Mouse (Mus musculus): Measurements from ENCODE around the gene Pcid2.

DNA sequence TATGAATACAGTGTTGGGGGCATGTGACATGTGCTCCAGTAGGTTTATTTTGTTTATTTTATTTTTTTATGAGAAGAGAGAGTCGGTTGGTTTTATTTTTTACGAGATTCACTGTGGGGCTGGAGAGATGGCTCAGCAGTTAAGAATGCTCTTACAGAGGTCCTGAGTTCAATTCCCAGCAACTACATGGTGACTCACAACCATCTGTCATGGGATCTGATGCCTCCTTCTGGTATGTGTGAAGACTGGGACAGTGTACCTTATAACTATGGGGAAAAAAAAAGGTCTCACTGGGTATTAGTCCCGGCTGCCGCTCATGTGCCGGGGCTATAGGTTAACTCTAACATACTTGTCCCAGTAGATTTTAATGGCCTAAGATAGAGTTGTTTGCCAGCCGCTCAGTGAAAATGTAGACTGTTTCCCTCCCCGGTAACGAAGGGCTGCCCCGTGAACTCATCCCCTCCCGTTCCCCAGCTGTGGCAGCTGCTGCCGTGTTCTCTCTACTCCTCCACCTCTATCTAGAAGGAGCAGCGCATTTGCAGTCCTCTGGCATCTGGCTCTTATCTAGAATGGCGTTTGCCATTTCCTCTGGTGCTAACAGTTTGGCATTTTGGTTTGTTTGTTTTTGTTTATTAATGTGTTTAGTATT, 2.9 kb upstream of the Pcid2 start:
- TF ChIP-seq CTCF (IDR thresholded peaks at IDR 0.05 in 2 of 3, conservative IDR thresholded peaks at IDR 0.05 in 1 of 3; ENCODE audit: control insufficient read depth in 1 of 3, insufficient read depth in 1 of 3, low read depth in 2 of 3, low read length in 3 of 3, poor library complexity in 1 of 3, severe bottlenecking in 1 of 3) (no peak), TCF12 (IDR thresholded peaks at IDR 0.05; ENCODE audit: low read depth, low read length) (peak; percentile 95), UBTF (IDR thresholded peaks at IDR 0.05; ENCODE audit: borderline replicate concordance, insufficient read depth, low read depth, low read length) (no peak), POLR2AphosphoS5 (IDR thresholded peaks at IDR 0.05; ENCODE audit: borderline replicate concordance, low read depth, low read length) (no peak), ZNF384 (IDR thresholded peaks at IDR 0.05; ENCODE audit: low read depth, low read length) (no peak; the same call in 1 of the 2 replicates), HCFC1 (IDR thresholded peaks at IDR 0.05; ENCODE audit: low read depth, low read length) (no peak; the same call in 1 of the 2 replicates), USF1 (IDR thresholded peaks at IDR 0.05; ENCODE audit: low read depth, low read length) (no peak), GATA1 (IDR thresholded peaks at IDR 0.05; ENCODE audit: low read depth, low read length) (peak; percentile 93), ZC3H11A (IDR thresholded peaks at IDR 0.05; ENCODE audit: low read depth, low read length) (0 out of 2 replicates have a peak, but pooled peaks have one; percentile 6), EP300 (IDR thresholded peaks at IDR 0.05; ENCODE audit: low read depth in 1 of 2, low read length in 2 of 2) (peak; percentile 70 to 92), POLR2A (IDR thresholded peaks at IDR 0.05; ENCODE audit: control insufficient read depth in 1 of 2, insufficient read depth in 1 of 2, low read depth in 1 of 2, low read length in 2 of 2, poor library complexity in 1 of 2) (peak in 1 of 2 experiments; percentile 39; a peak in 2 of 4 replicates), MAX (IDR thresholded peaks at IDR 0.05; ENCODE audit: low read length) (peak; percentile 60; the same call in 1 of the 2 replicates)
